Mouse (Mus musculus) yolk sac, embryonic 10.5 days (tissue): ENCODE data around the gene Dglucy.
A peak's percentile ranks its signal among the peaks of the same experiment; 100 is the strongest.
"Not testable (repeated sequence)": the region's sequence is repeated elsewhere in the genome, so short reads cannot be mapped to it uniquely, and the experiment has no call there.

Experiments used
- DNase-seq: peaks from one replicate; pipeline ENCODE4 v3.0.0-alpha.2; 2017; ENCODE audit warnings: low spot score

The Dglucy gene

GRCm38 (mm10) chr12:100780416-100780815 is 1.6 kb downstream of the Dglucy start:
- DNase-seq, result no peak

DNA sequence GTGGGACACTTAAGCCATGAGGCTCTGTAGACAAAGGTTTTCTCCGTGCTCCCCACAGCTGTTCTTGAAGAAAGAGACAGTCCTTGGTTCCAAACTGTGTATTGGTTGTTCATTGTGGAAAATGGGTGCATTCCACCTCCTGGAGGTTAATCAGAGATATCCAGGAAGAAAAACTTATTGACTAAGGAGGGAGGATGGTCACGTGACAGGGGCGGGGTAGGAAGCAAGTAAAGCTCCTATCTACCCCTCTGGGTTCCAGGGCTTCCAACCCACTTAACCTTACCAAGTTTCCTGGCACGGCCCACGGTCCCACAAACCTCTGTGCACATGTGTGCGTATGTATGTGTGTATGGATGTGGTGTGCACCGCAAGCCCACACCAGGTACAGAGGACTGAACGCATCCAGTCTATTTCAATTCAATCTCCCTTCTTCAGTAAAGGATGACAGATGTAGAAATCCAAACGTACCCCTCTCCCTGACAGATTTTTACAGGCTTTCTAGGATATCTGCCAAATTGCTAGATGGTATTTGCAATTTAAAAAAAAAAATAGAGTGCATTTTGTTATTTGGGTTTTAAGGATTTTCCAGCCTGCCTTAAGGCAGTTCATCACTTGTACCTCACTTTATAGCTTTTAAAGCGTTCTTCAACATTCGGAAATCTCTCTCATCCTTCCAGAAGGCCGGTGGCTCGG is 2.7 kb downstream of the Dglucy start:
- DNase-seq, result no peak

- no peak for DNase-seq
Measured at GRCm38 (mm10) chr12:100784152-100784551, 5.3 kb downstream of the Dglucy start.

DNA sequence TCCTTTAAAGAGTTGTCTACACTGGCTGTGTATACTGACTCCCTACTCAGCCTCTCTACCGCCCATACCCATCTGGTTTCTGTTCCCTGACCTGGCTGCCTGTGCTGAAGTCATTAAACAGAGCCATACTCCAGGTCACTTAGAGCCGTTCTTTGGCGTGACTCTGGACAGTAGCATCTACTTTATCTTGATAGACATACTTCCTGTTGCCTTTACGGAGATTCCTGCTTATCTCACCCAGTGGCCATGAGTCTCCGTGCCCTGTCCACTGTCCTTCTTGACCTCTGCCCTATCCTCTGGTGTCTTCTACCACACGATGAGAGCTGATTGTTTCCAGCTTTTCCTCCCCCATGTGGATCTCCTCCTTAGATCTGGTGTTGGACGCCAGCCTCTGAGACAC is 6.5 kb downstream of the Dglucy start:
- no peak for DNase-seq

DNA sequence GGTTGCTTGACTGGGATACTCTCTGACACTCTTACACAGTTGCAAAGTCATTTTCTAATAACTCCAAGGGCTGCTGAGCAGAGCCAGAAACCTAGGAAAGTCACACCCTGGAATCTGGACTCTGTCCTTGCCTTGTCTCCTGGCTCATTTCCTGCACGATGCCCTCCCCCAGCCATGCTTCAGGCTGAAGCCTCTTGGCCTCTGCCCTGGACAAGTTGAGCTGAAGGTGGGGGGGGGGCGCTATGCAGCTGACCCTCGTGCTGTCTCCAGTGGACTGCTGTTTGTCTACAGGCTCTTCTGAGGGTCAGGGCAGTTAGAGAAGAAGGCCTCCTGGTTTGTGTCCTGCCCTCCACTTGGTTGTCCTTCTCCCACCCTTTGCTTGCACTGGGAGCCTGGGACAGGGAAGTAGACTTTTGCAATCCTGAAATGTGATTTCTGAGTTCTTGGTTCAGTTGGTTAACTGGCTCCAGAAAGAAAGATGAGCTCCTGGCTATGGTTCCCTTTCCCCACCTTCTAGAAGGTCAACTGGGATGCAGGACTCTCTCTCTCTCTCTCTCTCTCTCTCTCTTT is 11.2 kb downstream of the Dglucy start:
- peak; percentile 88 for DNase-seq

DNA sequence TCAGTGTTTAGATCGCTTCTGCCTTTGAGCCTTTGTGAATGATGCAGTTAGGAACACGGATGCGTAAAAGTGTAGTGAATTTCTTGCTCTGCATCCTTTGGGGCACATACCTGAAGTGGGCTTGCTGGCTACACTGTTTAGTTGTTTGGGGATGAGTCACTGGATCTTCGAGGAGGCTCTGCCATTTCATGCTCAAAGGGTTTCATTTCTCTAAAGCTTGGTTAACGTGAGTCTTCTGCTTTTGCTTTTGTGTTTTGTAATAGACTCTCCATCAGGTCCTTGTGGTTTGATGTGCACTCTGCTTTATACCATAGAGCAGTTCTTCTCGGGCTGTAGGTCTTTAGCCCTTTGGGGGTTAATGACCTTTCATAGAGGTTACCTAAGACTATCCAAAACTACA is 12.6 kb downstream of the Dglucy start:
- DNase-seq, result no peak

GRCm38 (mm10) chr12:100794450-100795230 is 15.8 kb downstream of the Dglucy start:
- peak; percentile 81 for DNase-seq

GRCm38 (mm10) chr12:100795390-100796036 is 16.7 kb downstream of the Dglucy start:
- DNase-seq, result no peak

DNA sequence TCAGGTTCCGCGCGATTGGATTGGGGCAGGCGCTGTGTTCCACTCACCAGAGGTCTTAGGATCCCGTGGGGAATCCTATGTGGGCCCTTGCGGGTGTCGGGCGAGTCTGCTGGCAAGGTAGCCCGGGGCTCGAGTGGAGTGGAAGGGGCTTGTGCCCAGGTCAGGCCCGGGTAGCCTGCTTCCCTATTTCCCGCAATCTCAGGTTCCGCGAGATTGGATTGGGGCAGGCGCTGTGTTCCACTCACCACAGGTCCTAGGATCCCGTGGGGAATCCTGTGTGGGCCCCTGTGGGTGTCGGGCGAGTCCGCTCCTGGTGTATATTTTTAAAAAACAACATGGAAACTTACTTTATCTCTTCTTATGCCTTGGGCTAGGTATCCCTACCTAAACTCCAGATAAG is 24.5 kb downstream of the Dglucy start:
- not testable (repeated sequence) for DNase-seq

DNA sequence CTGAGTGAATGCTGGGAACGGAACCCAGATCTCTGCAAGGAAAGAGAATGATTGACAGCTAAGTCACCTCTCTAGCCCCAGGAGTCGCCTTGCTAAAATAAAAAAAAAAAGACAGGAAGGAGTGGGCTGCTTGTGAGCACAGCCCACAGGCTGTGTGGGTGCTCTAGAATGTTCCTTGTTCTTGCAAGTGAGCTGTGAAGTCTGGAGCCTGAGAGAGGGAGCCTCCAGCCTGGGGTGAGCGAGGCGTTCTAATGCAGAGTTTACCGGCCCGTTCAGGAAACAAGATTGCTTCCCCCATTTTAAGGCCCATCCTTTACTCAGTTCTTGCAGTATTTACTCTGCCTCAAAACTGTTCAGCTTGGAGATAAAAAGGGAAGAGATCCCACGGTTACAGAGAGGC is 28.4 kb downstream of the Dglucy start:
- DNase-seq, result no peak

GRCm38 (mm10) chr12:100808609-100809280 is 29.9 kb downstream of the Dglucy start:
- DNase-seq, result no peak

DNA sequence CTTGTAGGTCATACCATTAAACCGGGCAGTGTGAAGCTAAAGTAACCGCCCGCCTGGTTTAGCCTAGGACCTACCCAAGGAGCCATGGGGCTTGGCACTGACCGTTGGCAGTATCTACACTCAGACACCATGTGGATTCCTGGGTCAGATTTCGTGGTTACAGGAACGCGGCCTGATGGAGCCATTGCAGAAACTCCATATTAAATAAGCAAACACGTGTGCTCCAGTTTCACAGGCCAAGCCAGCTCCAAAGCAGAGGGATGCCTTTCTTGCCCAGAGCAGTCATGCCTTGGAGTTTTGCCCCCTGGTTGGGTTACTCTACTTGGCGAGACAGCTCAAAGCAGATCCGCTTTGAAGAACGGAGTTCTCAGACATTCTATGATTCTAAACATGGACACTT is 31.7 kb downstream of the Dglucy start:
- DNase-seq, result no peak

DNA sequence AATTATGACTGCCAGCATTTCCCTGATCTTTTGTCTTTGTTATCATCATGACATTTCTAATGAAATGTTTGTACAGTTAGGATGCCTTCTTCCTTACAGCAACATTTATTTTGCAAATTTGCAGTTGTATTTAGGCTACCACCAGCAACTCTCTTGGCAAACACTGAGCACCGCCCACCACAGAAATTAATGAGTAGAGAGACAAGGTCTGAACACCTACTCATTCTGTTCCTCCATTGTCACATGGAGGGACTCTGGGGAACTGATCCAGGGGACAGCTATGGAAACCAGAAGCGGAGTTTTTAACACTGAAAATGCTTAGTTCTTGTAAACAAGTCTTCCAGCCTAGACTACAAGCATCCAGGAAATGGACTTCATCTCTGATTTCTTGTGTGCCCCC is 35.0 kb downstream of the Dglucy start:
- DNase-seq, result no peak

DNA sequence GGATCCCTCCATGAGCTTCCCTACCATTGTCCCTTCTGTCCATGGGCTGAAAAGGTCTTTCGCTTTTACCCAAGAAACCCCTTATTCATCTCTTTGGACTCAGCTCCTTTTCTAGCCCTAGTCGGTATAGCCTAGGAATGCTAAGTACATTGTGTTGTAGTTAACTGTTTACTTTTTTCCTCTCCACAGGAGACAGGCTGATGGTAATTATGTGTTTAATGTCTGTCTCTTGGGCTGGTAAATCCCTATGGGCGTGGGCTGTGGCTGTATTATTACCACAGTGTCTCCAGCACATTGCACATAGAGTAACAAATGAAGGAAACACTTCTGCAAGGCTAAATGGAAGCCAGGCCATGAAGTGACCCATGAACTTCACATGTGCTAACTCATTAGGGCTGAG is 35.8 kb downstream of the Dglucy start:
- no peak for DNase-seq

DNA sequence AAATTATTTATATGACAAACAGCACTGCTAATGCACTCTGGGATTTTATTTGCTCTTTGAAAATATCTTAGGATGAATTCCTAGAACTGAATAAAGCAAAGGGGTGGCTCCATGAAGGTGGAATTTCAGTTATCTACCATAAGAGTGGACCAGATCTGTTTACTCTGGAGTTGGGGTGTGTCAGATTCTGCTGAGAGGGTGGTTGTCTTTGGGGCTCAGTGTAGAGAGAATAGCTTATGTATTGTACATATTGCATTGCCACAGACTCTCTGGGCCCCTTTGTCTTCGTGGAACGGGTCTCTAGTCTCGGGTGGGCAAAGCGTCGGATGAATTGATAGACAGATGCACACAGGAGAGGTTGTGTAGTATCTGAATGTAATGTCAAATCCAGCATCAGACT is 38.0 kb downstream of the Dglucy start:
- DNase-seq, result no peak

GRCm38 (mm10) chr12:100819965-100820364 is 41.1 kb downstream of the Dglucy start:
- no peak for DNase-seq

GRCm38 (mm10) chr12:100831021-100831420 is 52.2 kb downstream of the Dglucy start:
- no peak for DNase-seq

DNA sequence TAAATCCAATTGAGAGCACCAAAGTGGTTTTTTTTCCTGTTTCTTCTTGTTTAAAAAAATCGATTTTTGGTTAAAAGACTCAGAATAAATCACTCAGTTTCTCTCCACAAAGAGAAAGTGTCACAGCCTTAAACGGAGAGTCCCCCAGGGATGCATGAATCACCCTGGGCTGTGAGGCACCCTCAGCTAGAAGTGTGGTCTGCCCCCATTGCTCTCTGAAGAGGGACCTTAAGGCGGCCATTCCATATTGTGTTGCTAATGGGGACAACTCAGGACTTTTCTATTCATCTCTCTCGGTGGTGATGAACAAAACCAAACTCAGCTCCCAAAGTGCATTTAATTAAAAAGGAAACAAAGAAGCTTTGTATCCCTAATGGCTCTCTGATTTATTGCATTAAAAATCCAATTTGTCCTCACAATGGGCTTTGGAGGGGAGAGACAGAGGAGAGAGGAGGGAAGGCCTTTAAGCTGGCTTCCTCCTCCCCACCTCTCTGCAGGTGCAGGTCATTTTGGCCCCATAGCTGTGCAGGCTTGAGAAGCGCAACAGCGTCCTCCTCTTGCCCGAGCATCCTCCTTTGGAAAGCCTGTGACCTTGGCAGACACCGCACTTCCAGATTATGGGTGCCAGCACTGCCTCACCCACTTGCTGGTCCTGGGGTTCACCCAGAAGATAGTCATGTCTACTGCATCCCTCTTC is 52.9 kb downstream of the Dglucy start:
- DNase-seq, result no peak

GRCm38 (mm10) chr12:100837208-100837607 is 58.4 kb downstream of the Dglucy start:
- no peak for DNase-seq

- DNase-seq, result no peak
Measured at GRCm38 (mm10) chr12:100839079-100839600, 60.3 kb downstream of the Dglucy start.

DNA sequence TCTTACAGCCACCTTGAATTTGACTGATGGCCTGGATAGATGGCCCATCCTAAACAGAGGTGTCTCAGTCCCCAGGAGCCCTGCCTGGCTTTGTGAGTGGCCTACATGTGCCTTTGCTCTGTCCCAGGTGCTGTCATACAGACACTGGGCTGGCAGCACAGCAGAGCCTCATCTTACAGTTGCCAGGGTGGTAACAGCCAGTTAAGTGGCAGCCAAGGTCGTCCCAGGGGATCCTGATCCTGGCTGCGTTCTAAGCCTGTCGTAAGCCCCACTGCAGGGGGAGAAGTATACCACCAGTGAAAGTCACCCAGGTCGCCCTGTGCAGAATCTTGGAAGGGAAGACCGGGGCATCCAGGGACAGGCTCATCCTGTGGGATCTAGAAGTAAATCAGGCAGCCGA is 61.1 kb downstream of the Dglucy start:
- DNase-seq, result no peak
